ENCODE assay signal across 26 mouse cellular contexts in the genomic region with DNA sequence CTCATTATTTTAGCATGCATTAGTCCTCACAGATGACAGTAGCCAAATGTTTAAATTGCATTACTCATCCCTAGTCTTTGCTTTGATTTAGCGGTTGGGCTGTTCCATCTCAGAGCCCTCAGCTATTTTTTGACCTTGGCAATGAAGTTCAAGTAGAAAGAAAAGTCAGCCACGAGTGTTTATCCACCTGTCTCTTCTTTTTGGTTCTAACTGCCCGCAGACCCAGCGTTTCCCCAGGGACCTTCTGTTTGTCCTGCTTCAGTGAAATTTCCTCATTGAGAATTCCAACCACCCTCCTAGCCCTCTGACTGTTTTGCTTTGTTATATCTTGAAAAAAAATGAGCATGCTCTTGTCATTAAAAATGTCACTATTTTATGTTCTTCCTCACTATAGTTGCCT.
"Had no signal": no experiment of that assay in that cellular context is flagged by ENCODE, and none has a peak within 500 bp of the region (broad histone marks: within the 10 kb centered on the region; RNA-seq: fewer than 3 reads in every experiment).

No protein-coding gene starts in this region.

- H3K4me1 ChIP-seq: heart, embryonic 10.5 days; heart, embryonic 12.5 days; hindbrain, embryonic 10.5 days; hindbrain, embryonic 12.5 days; intestine, embryonic 15.5 days; limb, embryonic 10.5 days; limb, embryonic 12.5 days had no signal

- DNase-seq: gastrocnemius, adult 2 months; gastrocnemius, postnatal 10 days; gastrocnemius, postnatal 25 days; heart, adult 18-20 months; heart, postnatal 10 days; heart, postnatal 4 days; kidney, adult 18-20 months; kidney, adult 8-10 months; kidney, postnatal 10 days; kidney, postnatal 25 days; kidney, postnatal 4 days; liver had no signal

- ATAC-seq: hindbrain, embryonic 16.5 days; inflammation-experienced regulatory T-cells, adult 6 months; intestine, embryonic 15.5 days; intestine, postnatal 0 days had no signal

- H3K4me2 ChIP-seq: heart, embryonic 12.5 days; hindbrain, embryonic 12.5 days; hindbrain, embryonic 14.5 days; intestine, embryonic 15.5 days; limb, embryonic 12.5 days; liver, embryonic 11.5 days had no signal

- H3K4me3 ChIP-seq: gastrocnemius, adult 2 months; heart, embryonic 10.5 days; heart, embryonic 12.5 days; hindbrain, embryonic 10.5 days; hindbrain, embryonic 12.5 days; intestine, embryonic 15.5 days; layer of hippocampus, adult 2 months; left cerebral cortex, adult 2 months; limb, embryonic 10.5 days; limb, embryonic 12.5 days had no signal

- H3K9me3 ChIP-seq: heart, embryonic 10.5 days; heart, embryonic 12.5 days; hindbrain, embryonic 10.5 days; hindbrain, embryonic 12.5 days; intestine, embryonic 15.5 days; limb, embryonic 10.5 days; limb, embryonic 12.5 days had no signal

- H3K27ac ChIP-seq: gastrocnemius, adult 2 months; heart, embryonic 10.5 days; hindbrain, embryonic 10.5 days; hindbrain, embryonic 12.5 days; hindbrain, embryonic 14.5 days; intestine, embryonic 15.5 days; layer of hippocampus, adult 2 months; left cerebral cortex, adult 2 months; limb, embryonic 10.5 days; limb, embryonic 12.5 days had no signal

- H3K36me3 ChIP-seq: heart, embryonic 10.5 days; heart, embryonic 12.5 days; hindbrain, embryonic 10.5 days; hindbrain, embryonic 12.5 days; intestine, embryonic 15.5 days; limb, embryonic 10.5 days; limb, embryonic 12.5 days had no signal

- H3K9ac ChIP-seq: heart, embryonic 12.5 days; hindbrain, embryonic 12.5 days; hindbrain, embryonic 14.5 days; intestine, embryonic 15.5 days; limb, embryonic 12.5 days had no signal

- H3K27me3 ChIP-seq: heart, embryonic 12.5 days; hindbrain, embryonic 12.5 days; intestine, embryonic 15.5 days; limb, embryonic 12.5 days had no signal
